Mouse (Mus musculus): ENCODE data around the gene Decr2. TPM values are rescaled to one million over a fixed set of nuclear protein-coding genes. Genes with fewer than 3 reads are reported as not detected.
"Not testable (repeated sequence)": the region's sequence is repeated elsewhere in the genome, so short reads cannot be mapped to it uniquely, and the experiment has no call there.

The Decr2 gene
- polyA plus RNA-seq, 1 experiment = 30.7 TPM

GRCm38 (mm10) chr17:26124560-26124959 is 34.4 kb upstream of the Decr2 start:
- Histone ChIP-seq H3K4me1 (ENCODE audit: control insufficient read depth, insufficient read depth, low read length) (peaks cover 4% of the 10 kb centered on the region), H3K4me3 (ENCODE audit: insufficient read depth, low read length) (peak overlapping the region; percentile 83), H3K27ac (ENCODE audit: insufficient read depth, low read depth, low read length) (no peak overlapping the region)
- no peak for TF ChIP-seq POLR2A (IDR thresholded peaks at IDR 0.05; ENCODE audit: borderline replicate concordance, low read depth, low read length)
- TF ChIP-seq CTCF (IDR thresholded peaks at IDR 0.05; ENCODE audit: low read depth, low read length) = no peak

GRCm38 (mm10) chr17:26123267-26123684 is 33.1 kb upstream of the Decr2 start, which contains the start of gene Mrpl28:
Mrpl28 (plus strand) TSS chr17:26123500.
- TF ChIP-seq CTCF (IDR thresholded peaks at IDR 0.05; ENCODE audit: low read depth, low read length) (no peak), POLR2A (IDR thresholded peaks at IDR 0.05; ENCODE audit: borderline replicate concordance, low read depth, low read length) (no peak)
- H3K27ac ChIP-seq (ENCODE audit: insufficient read depth, low read depth, low read length) = peak within 1 kb of the TSS; percentile 17; the same call in 1 of the 2 replicates
- peak within 1 kb of the TSS; percentile 83 for H3K4me3 ChIP-seq (ENCODE audit: insufficient read depth, low read length)
- H3K4me1 ChIP-seq (ENCODE audit: control insufficient read depth, insufficient read depth, low read length) = peaks cover 4% of the 10 kb centered on the region

GRCm38 (mm10) chr17:26122431-26123140 is 32.4 kb upstream of the Decr2 start:
- peaks cover 4% of the 10 kb centered on the region for H3K4me1 ChIP-seq (ENCODE audit: control insufficient read depth, insufficient read depth, low read length)
- no peak for TF ChIP-seq CTCF (IDR thresholded peaks at IDR 0.05; ENCODE audit: low read depth, low read length)
- no peak for TF ChIP-seq POLR2A (IDR thresholded peaks at IDR 0.05; ENCODE audit: borderline replicate concordance, low read depth, low read length)
- H3K4me3 ChIP-seq (ENCODE audit: insufficient read depth, low read length) = no peak overlapping the region
- no peak overlapping the region for H3K27ac ChIP-seq (ENCODE audit: insufficient read depth, low read depth, low read length)

GRCm38 (mm10) chr17:26119766-26120710 is 29.9 kb upstream of the Decr2 start:
- TF ChIP-seq CTCF (IDR thresholded peaks at IDR 0.05; ENCODE audit: low read depth, low read length) (peak; percentile 65), POLR2A (IDR thresholded peaks at IDR 0.05; ENCODE audit: borderline replicate concordance, low read depth, low read length) (no peak)
- peaks cover 4% of the 10 kb centered on the region for H3K4me1 ChIP-seq (ENCODE audit: control insufficient read depth, insufficient read depth, low read length)
- no peak overlapping the region for H3K4me3 ChIP-seq (ENCODE audit: insufficient read depth, low read length)
- H3K27ac ChIP-seq (ENCODE audit: insufficient read depth, low read depth, low read length) = no peak overlapping the region

GRCm38 (mm10) chr17:26116503-26117258 is 26.5 kb upstream of the Decr2 start:
- no peak overlapping the region for H3K4me3 ChIP-seq (ENCODE audit: insufficient read depth, low read length)
- H3K4me1 ChIP-seq (ENCODE audit: control insufficient read depth, insufficient read depth, low read length) = peaks cover 3% of the 10 kb centered on the region
- no peak overlapping the region for H3K27ac ChIP-seq (ENCODE audit: insufficient read depth, low read depth, low read length)
- TF ChIP-seq CTCF (IDR thresholded peaks at IDR 0.05; ENCODE audit: low read depth, low read length) = no peak
- TF ChIP-seq POLR2A (IDR thresholded peaks at IDR 0.05; ENCODE audit: borderline replicate concordance, low read depth, low read length) = no peak

- H3K4me3 ChIP-seq (ENCODE audit: insufficient read depth, low read length) = no peak overlapping the region
- H3K4me1 ChIP-seq (ENCODE audit: control insufficient read depth, insufficient read depth, low read length) = peaks cover 3% of the 10 kb centered on the region
- TF ChIP-seq CTCF (IDR thresholded peaks at IDR 0.05; ENCODE audit: low read depth, low read length) (no peak), POLR2A (IDR thresholded peaks at IDR 0.05; ENCODE audit: borderline replicate concordance, low read depth, low read length) (no peak)
- no peak overlapping the region for H3K27ac ChIP-seq (ENCODE audit: insufficient read depth, low read depth, low read length)
Measured at GRCm38 (mm10) chr17:26115956-26116487, 25.9 kb upstream of the Decr2 start.

- H3K4me1 ChIP-seq (ENCODE audit: control insufficient read depth, insufficient read depth, low read length) = peaks cover 3% of the 10 kb centered on the region
- no peak overlapping the region for H3K4me3 ChIP-seq (ENCODE audit: insufficient read depth, low read length)
- TF ChIP-seq POLR2A (IDR thresholded peaks at IDR 0.05; ENCODE audit: borderline replicate concordance, low read depth, low read length) (no peak), CTCF (IDR thresholded peaks at IDR 0.05; ENCODE audit: low read depth, low read length) (no peak)
- H3K27ac ChIP-seq (ENCODE audit: insufficient read depth, low read depth, low read length) = no peak overlapping the region
Measured at GRCm38 (mm10) chr17:26115205-26115898, 25.2 kb upstream of the Decr2 start.

- not testable (repeated sequence) for H3K4me1 ChIP-seq (ENCODE audit: control insufficient read depth, insufficient read depth, low read length); H3K27ac ChIP-seq (ENCODE audit: insufficient read depth, low read depth, low read length); H3K4me3 ChIP-seq (ENCODE audit: insufficient read depth, low read length)
Measured at GRCm38 (mm10) chr17:26114461-26114860, 24.3 kb upstream of the Decr2 start.

GRCm38 (mm10) chr17:26114061-26114460 is 23.9 kb upstream of the Decr2 start:
- Histone ChIP-seq H3K27ac (ENCODE audit: insufficient read depth, low read depth, low read length) (no peak overlapping the region), H3K4me1 (ENCODE audit: control insufficient read depth, insufficient read depth, low read length) (peaks cover 7% of the 10 kb centered on the region), H3K4me3 (ENCODE audit: insufficient read depth, low read length) (peak overlapping the region; percentile 60)
- TF ChIP-seq POLR2A (IDR thresholded peaks at IDR 0.05; ENCODE audit: borderline replicate concordance, low read depth, low read length) = no peak
- TF ChIP-seq CTCF (IDR thresholded peaks at IDR 0.05; ENCODE audit: low read depth, low read length) = no peak
